Mouse (Mus musculus): ENCODE measurements at regions not wholly inside any gene's neighbourhood (a gene's known extent, or its start where the extent isn't known, plus 50 kb on each side); places are given as distances from the start of the nearest gene placed in this dataset.
A peak's percentile ranks its signal among the peaks of the same experiment; 100 is the strongest.

DNA sequence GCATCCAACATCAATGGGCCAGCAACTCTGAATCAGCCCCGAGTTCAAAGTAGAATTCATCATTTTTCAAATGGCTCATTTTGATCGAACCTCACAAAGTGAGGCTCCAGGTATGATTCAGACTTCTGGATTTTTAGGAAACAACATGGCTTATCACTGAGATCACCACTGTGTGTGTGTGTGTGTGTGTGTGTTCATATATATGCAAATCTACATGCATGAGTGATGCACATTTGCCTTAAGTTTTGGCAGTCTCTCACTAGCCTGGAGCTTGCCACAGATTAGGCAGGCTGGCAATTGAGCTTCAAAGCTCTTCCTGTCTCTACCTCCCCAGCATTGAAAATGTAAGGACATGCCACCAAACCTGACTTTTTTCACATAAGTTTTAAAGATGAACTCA lies 195.1 kb upstream of the Mindy3 start:
- no peak for ATAC-seq (replicated peaks; ENCODE audit: low read depth, poor library complexity, severe bottlenecking)

DNA sequence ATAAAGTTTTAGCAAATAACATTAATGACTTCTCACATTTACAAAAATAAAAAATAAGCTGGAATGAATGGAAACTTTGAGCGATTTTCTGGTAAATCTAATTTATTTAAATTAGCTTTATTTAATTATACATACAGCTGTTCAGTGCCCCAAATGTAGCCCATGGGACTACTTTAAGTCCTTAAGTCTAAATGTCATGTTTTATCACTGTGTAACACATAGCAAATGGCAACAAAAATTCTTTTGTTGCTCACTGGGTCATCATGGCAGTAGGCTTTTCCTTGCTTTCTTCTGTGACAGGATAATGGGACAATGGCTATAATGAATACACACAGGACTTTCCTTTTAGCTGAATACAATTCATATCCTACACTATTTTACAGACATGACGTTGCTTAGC lies 194.6 kb upstream of the Mindy3 start:
- no peak for ATAC-seq (replicated peaks; ENCODE audit: low read depth, poor library complexity, severe bottlenecking)

DNA sequence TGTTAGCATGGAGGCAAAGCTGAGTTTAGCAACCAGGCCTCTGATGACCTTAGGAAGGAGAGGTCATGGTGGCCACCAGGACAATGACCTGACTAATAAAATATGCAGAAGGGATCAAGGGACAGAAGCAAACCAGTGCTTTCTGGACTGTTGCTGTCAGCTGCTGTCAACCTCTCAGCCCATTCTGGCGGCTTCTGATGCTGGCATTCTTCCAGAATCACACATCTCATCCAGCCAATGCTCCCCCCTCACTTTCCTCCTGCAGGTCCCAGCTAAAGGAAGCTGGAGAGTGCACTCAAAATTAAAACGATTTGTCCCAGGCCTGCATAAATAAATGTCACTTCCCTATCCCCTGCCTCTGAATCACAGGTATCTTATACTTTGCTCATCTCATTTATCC lies 163.3 kb upstream of the Mindy3 start:
- ATAC-seq (replicated peaks; ENCODE audit: low read depth, poor library complexity, severe bottlenecking): no peak

DNA sequence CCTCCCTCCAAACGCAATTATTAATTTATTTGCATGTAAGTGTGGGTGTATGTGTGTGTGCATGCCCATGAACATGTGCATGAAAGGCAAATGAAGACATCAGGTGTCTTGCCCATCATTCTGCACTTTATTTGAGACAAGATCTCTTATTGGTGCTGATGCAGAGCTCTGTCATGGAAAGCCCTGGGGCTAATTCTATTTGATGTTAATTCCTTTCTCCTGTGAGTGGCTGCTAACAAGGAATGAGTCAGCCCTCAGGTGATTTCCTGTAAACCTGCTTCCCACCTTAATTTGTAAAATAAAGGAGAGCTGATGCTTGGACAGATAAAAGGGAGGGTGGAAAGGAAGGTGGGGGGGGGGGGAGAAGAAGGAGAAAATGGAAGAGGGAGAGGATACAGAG lies 138.5 kb upstream of the Mindy3 start:
- ATAC-seq (replicated peaks; ENCODE audit: low read depth, poor library complexity, severe bottlenecking): no peak

DNA sequence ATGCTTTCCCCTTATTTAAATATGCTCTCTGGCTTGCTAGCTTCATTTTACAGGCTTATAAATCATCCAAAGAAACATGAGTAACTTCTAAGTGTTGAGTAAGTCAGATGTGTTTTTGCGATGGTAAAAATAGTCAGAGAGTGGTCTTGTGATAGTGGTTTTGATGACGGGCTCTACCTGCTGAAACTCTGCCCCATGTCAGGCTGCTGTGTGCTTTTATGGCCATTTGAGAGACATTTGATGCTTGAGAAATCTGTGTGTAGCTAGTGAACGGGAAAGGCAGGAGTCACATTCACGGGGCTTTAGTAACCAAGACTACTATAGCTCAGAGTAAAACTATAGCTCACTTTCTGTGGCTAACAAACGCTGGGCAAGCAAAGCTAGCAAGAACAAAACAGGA lies 103.1 kb upstream of the Mindy3 start:
- ATAC-seq (replicated peaks; ENCODE audit: low read depth, poor library complexity, severe bottlenecking): no peak

DNA sequence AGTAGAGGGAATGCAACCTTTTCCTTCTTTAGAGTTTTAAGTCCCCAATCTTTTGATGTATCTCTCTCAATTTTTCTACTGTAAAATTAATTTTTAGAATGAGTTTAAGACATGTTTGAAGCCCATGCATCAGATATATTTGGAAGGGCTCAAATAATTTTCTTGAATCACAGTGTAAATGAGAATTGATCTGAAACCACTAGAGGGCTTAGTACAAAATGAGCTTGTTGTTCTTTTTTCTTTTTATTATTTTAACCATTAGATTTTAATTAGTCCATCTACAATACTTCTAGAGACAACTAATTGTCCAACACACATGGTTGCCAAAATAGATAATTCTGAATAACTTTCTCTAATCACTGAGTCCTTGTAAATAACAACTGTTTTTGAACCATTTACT lies 102.5 kb upstream of the Mindy3 start:
- no peak for ATAC-seq (replicated peaks; ENCODE audit: low read depth, poor library complexity, severe bottlenecking)

DNA sequence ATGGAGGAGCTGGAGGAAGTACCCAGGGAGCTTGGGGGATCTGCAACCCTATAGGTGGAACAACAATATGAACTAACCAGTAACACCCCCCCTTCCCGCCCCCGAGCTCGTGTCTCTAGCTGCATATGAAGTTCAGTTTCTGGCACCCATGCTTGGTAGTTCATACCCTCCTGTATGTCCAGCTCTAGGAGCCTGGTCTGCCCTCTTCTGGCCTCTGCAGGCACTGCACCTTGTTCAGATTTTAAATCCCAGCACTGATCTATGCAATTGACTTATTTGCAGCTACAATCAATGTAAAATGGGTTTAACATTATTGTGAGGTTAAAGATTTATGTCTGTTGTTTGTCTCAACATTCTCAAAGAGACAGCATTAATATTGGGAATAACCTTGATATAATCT lies 73.1 kb upstream of the Mindy3 start:
- peak; percentile 69; the same call in 1 of the 2 replicates for ATAC-seq (replicated peaks; ENCODE audit: low read depth, poor library complexity, severe bottlenecking)

DNA sequence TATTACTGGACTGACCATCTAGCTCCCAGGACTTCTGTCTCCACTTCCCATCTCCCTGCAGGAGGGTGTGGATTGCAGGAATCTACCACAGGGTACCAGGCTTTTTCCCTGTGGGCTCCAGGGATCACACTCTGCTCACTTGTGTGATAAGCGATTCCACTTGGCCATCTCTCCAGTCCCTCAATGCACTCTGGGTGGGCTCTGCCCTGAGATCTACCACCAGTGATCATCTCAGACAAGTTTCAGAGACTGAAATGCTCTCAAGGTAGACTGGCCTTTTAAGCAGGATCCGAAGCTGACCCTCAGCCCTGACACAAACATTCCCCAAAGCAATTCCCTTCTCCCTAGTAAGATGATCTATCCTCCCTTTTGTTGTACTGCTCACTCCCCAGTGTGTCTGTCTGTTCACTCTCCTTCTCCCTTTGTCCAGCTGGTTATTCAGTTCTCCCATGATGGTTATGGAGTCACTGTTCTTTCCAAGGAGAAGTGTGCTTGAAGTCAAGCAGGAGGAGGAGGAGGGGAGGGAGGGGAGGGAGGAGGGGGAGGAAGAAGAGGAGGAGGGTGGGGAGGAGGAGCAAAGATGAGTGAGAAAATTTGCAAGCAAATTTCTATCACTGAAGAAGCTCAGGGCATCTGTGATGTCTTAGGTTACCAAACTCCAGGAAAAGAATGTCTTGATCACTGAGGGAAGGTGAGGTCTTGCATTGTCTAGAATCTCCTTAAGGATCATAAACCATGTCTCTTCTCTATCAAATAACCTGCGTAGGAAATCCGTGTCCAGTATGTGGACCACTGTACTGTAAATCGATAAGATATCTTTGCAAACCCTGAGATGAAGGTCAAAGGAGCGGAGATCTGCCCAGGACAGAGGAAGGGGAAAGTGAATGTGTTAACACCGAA lies 50.4 kb upstream of the Mindy3 start:
- ATAC-seq (replicated peaks; ENCODE audit: low read depth, poor library complexity, severe bottlenecking): no peak
